In genomic region chr6:72037639-72038038, GRCm38 (mm10) we compare ENCODE assay signal across 21 mouse cellular contexts. TPM values are rescaled to one million over a fixed set of nuclear protein-coding genes. Genes with fewer than 3 reads are reported as not detected.
DNase-seq lines count a peak whose midpoint lies in the region; ATAC-seq and TF ChIP-seq lines count a peak whose summit lies in the region.
"Had no signal": no experiment of that assay in that cellular context is flagged by ENCODE, and none has a peak within 500 bp of the region (broad histone marks: within the 10 kb centered on the region; RNA-seq: fewer than 3 reads in every experiment).

No protein-coding gene starts in this region.

- 52% methylated on average over 3 of the region's 3 CpGs for WGBS in liver, postnatal 0 days (ENCODE audit: insufficient replicate concordance)
- WGBS in liver, embryonic 11.5 days, result 73% methylated on average over 3 of the region's 3 CpGs

- no peaks in the 10 kb centered on the region for H3K9me3 ChIP-seq in liver, postnatal 0 days (ENCODE audit: low read length)
- no peaks in the 10 kb centered on the region for H3K9me3 ChIP-seq in liver, embryonic 11.5 days (ENCODE audit: control insufficient read depth, low read length)
- peaks cover 52% of the 10 kb centered on the region for H3K9me3 ChIP-seq in E14TG2a.4 (ENCODE audit: low read length)
- H3K9me3 ChIP-seq: embryonic facial prominence, embryonic 13.5 days; forebrain, embryonic 12.5 days; hindbrain, embryonic 12.5 days had no signal

- no peaks in the 10 kb centered on the region for H3K36me3 ChIP-seq in liver, postnatal 0 days (replicated peaks; ENCODE audit: insufficient read depth, low read length)
- H3K36me3 ChIP-seq in liver, embryonic 11.5 days (ENCODE audit: control insufficient read depth, insufficient read depth, low read length), result no peaks in the 10 kb centered on the region
- H3K36me3 ChIP-seq in E14TG2a.4 (ENCODE audit: insufficient read depth, low read length), result no peaks in the 10 kb centered on the region
- H3K36me3 ChIP-seq: embryonic facial prominence, embryonic 13.5 days; forebrain, embryonic 12.5 days; heart, embryonic 13.5 days; hindbrain, embryonic 12.5 days had no signal

- no peak overlapping the region for H3K9ac ChIP-seq in liver, postnatal 0 days (replicated peaks)
- no peak overlapping the region for H3K9ac ChIP-seq in liver, embryonic 11.5 days (ENCODE audit: low read depth, low read length)
- H3K9ac ChIP-seq: embryonic facial prominence, embryonic 13.5 days; forebrain, embryonic 12.5 days; heart, embryonic 13.5 days; hindbrain, embryonic 12.5 days had no signal

- H3K27ac ChIP-seq in liver, postnatal 0 days (ENCODE audit: low read depth), result no peak overlapping the region
- no peak overlapping the region for H3K27ac ChIP-seq in liver, embryonic 11.5 days (ENCODE audit: low read depth, low read length)
- H3K27ac ChIP-seq: embryonic facial prominence, embryonic 13.5 days; forebrain, embryonic 12.5 days; heart, embryonic 13.5 days; hindbrain, embryonic 12.5 days had no signal

- no peak overlapping the region for H3K4me2 ChIP-seq in liver, postnatal 0 days (ENCODE audit: low read depth, low read length)
- no peak overlapping the region for H3K4me2 ChIP-seq in liver, embryonic 11.5 days
- H3K4me2 ChIP-seq: embryonic facial prominence, embryonic 13.5 days; forebrain, embryonic 12.5 days; heart, embryonic 13.5 days; hindbrain, embryonic 12.5 days had no signal

- intact Hi-C loops in left cerebral cortex, postnatal 10 days (cut with DNase I), result no loop called here

- no peaks in the 10 kb centered on the region for H3K27me3 ChIP-seq in liver, postnatal 0 days (ENCODE audit: insufficient read depth, low read length)
- H3K27me3 ChIP-seq in liver, embryonic 11.5 days (replicated peaks; ENCODE audit: control insufficient read depth, insufficient read depth, low read length), result no peaks in the 10 kb centered on the region
- no peaks in the 10 kb centered on the region for H3K27me3 ChIP-seq in E14TG2a.4 (ENCODE audit: insufficient read depth, low read length)
- H3K27me3 ChIP-seq: CH12.LX; embryonic facial prominence, embryonic 13.5 days; forebrain, embryonic 12.5 days; heart, embryonic 13.5 days; hindbrain, embryonic 12.5 days had no signal

- DNase-seq in liver, postnatal 0 days, result no peak
- DNase-seq in liver, embryonic 11.5 days (ENCODE audit: low spot score), result no peak
- DNase-seq in left cerebral cortex, postnatal 10 days (ENCODE audit: extremely low spot score in 1 of 2, low spot score in 2 of 2), result no peak
- DNase-seq in spleen, postnatal 4 days (ENCODE audit: low spot score in 2 of 2), result no peak
- DNase-seq: adrenal gland, adult 2 months; adrenal gland, postnatal 25 days; cerebellum, adult 2 months; cerebellum, postnatal 25 days; gastrocnemius, postnatal 10 days; heart, postnatal 4 days had no signal

- no peaks in the 10 kb centered on the region; the same call in 1 of the 2 replicates for H3K4me1 ChIP-seq in liver, postnatal 0 days (ENCODE audit: insufficient read depth)
- no peaks in the 10 kb centered on the region for H3K4me1 ChIP-seq in liver, embryonic 11.5 days (replicated peaks; ENCODE audit: control insufficient read depth, insufficient read depth, low read length)
- H3K4me1 ChIP-seq in E14TG2a.4 (replicated peaks; ENCODE audit: low read depth, low read length), result no peaks in the 10 kb centered on the region
- H3K4me1 ChIP-seq: embryonic facial prominence, embryonic 13.5 days; forebrain, embryonic 12.5 days; heart, embryonic 13.5 days; hindbrain, embryonic 12.5 days had no signal

- peak; percentile 64 for ATAC-seq in liver, postnatal 0 days
- no peak for ATAC-seq in liver, embryonic 11.5 days (replicated peaks; ENCODE audit: low FRiP score)
- peak; percentile 100 for ATAC-seq in granulocyte monocyte progenitor cell, adult 5-6 weeks (replicated peaks; ENCODE audit: poor library complexity, severe bottlenecking)
- peak; percentile 100 for ATAC-seq in monocyte, adult 5-6 weeks (replicated peaks; ENCODE audit: insufficient number of reproducible peaks, low FRiP score, low TSS enrichment, poor library complexity, severe bottlenecking)
- ATAC-seq: forebrain, embryonic 16.5 days; hindbrain, embryonic 16.5 days; inflammation-experienced regulatory T-cells, adult 6 months had no signal

- TF ChIP-seq CTCF in liver, postnatal 0 days (IDR thresholded peaks at IDR 0.05; ENCODE audit: low read depth), result no peak
- TF ChIP-seq CTCF in E14TG2a.4 (conservative IDR thresholded peaks at IDR 0.05; ENCODE audit: low read length), result no peak

- no peak overlapping the region for H3K4me3 ChIP-seq in liver, postnatal 0 days (ENCODE audit: low read depth, low read length)
- H3K4me3 ChIP-seq in liver, embryonic 11.5 days (ENCODE audit: low read depth, low read length), result no peak overlapping the region
- 0 out of 2 replicates have a peak overlapping the region, but pooled peaks have one; percentile 0 for H3K4me3 ChIP-seq in E14TG2a.4 (replicated peaks; ENCODE audit: low read length)
- H3K4me3 ChIP-seq: embryonic facial prominence, embryonic 13.5 days; forebrain, embryonic 12.5 days; heart, embryonic 13.5 days; hindbrain, embryonic 12.5 days had no signal

- 0 out of 2 replicates have a peak, but pooled peaks have one; percentile 53 for TF ChIP-seq EP300 in liver, postnatal 0 days (IDR thresholded peaks at IDR 0.05; ENCODE audit: low read depth)

RNA-seq across cellular contexts. Expression of gene St3gal5, which starts 59.8 kb away (rescaled TPM):
- polyA plus RNA-seq in liver, postnatal 0 days (2015; fragmentation: Nextera tagmentation; extraction: Ambion mirVana), result 175 and 212 TPM in 2 replicates
- 109 and 114 TPM in 2 replicates for polyA plus RNA-seq in liver, embryonic 11.5 days (2014; fragmentation: Nextera tagmentation; extraction: Ambion mirVana)
- total RNA-seq in granulocyte monocyte progenitor cell, adult 5-6 weeks (2014; fragmentation: Nextera tagmentation), result 2.6 TPM in 1 of 2 replicates, not detected in the other
- total RNA-seq in granulocyte monocyte progenitor cell, adult 5-6 weeks (2017), result 10.9 and 11.0 TPM in 2 replicates
- 28.9 to 43.8 TPM (median 38.3 TPM) in 3 replicates for total RNA-seq in monocyte, adult 5-6 weeks (2017)
- 100 to 1,000 TPM in 1 of 2 experiments, 10 to 100 TPM in 1; 98.2 to 100 TPM for total RNA-seq in left cerebral cortex, postnatal 10 days (2021)
